Mouse (Mus musculus): ENCODE data around the gene Efcab10. TPM values are rescaled to one million over a fixed set of nuclear protein-coding genes. Genes with fewer than 3 reads are reported as not detected.

The Efcab10 gene
- polyA plus RNA-seq, 1 experiment from 2014 or later: not detected

- Histone ChIP-seq H3K4me3 (ENCODE audit: low read length) (no peak overlapping the region), H3K27ac (ENCODE audit: low read length) (no peak overlapping the region), H3K4me1 (ENCODE audit: control insufficient read depth, insufficient read depth, low read length) (no peaks in the 10 kb centered on the region), H3K4me2 (ENCODE audit: low read depth, low read length) (no peak overlapping the region), H3K27me3 (replicated peaks; ENCODE audit: control insufficient read depth, insufficient read depth, low read length) (no peaks in the 10 kb centered on the region), H3K9me3 (ENCODE audit: control insufficient read depth, low read length) (no peaks in the 10 kb centered on the region), H3K36me3 (ENCODE audit: control insufficient read depth, insufficient read depth, low read length) (no peaks in the 10 kb centered on the region; the same call in 1 of the 2 replicates), H3K9ac (ENCODE audit: low read depth, low read length) (no peak overlapping the region)
- 90% methylated on average over 8 of the region's 8 CpGs for whole genome bisulfite sequencing
- no peak for ATAC-seq
Observed at GRCm38 (mm10) chr12:33364511-33364910, 30.1 kb upstream of the Efcab10 start.

GRCm38 (mm10) chr12:33365133-33365532, 29.5 kb upstream of the Efcab10 start:
- ATAC-seq: no peak
- H3K9ac ChIP-seq (ENCODE audit: low read depth, low read length): no peak overlapping the region
- H3K4me1 ChIP-seq (ENCODE audit: control insufficient read depth, insufficient read depth, low read length): no peaks in the 10 kb centered on the region
- H3K9me3 ChIP-seq (ENCODE audit: control insufficient read depth, low read length): no peaks in the 10 kb centered on the region
- H3K4me3 ChIP-seq (ENCODE audit: low read length): no peak overlapping the region
- WGBS: 84% methylated on average over 8 of the region's 8 CpGs
- H3K4me2 ChIP-seq (ENCODE audit: low read depth, low read length): no peak overlapping the region
- no peaks in the 10 kb centered on the region for H3K36me3 ChIP-seq (ENCODE audit: control insufficient read depth, insufficient read depth, low read length)
- H3K27ac ChIP-seq (ENCODE audit: low read length): no peak overlapping the region
- H3K27me3 ChIP-seq (replicated peaks; ENCODE audit: control insufficient read depth, insufficient read depth, low read length): no peaks in the 10 kb centered on the region

GRCm38 (mm10) chr12:33369555-33369954, 25.1 kb upstream of the Efcab10 start:
- 78% methylated on average over 3 of the region's 3 CpGs for WGBS
- Histone ChIP-seq H3K9me3 (ENCODE audit: control insufficient read depth, low read length) (no peaks in the 10 kb centered on the region), H3K27ac (ENCODE audit: low read length) (no peak overlapping the region), H3K27me3 (replicated peaks; ENCODE audit: control insufficient read depth, insufficient read depth, low read length) (no peaks in the 10 kb centered on the region), H3K36me3 (ENCODE audit: control insufficient read depth, insufficient read depth, low read length) (no peaks in the 10 kb centered on the region), H3K4me3 (ENCODE audit: low read length) (no peak overlapping the region), H3K4me2 (ENCODE audit: low read depth, low read length) (no peak overlapping the region), H3K9ac (ENCODE audit: low read depth, low read length) (no peak overlapping the region), H3K4me1 (ENCODE audit: control insufficient read depth, insufficient read depth, low read length) (no peaks in the 10 kb centered on the region)
- no peak for ATAC-seq

GRCm38 (mm10) chr12:33379624-33380445, 14.8 kb upstream of the Efcab10 start:
- Histone ChIP-seq H3K4me2 (ENCODE audit: low read depth, low read length) (peak overlapping the region; percentile 42), H3K36me3 (ENCODE audit: control insufficient read depth, insufficient read depth, low read length) (no peaks in the 10 kb centered on the region), H3K4me3 (ENCODE audit: low read length) (peak overlapping the region; percentile 39), H3K27me3 (replicated peaks; ENCODE audit: control insufficient read depth, insufficient read depth, low read length) (no peaks in the 10 kb centered on the region), H3K4me1 (ENCODE audit: control insufficient read depth, insufficient read depth, low read length) (no peaks in the 10 kb centered on the region), H3K9ac (ENCODE audit: low read depth, low read length) (peak overlapping the region; percentile 55; the same call in 1 of the 2 replicates), H3K9me3 (ENCODE audit: control insufficient read depth, low read length) (no peaks in the 10 kb centered on the region), H3K27ac (ENCODE audit: low read length) (no peak overlapping the region)
- 20% methylated on average over 22 of the region's 22 CpGs for WGBS
- peak; percentile 84 for ATAC-seq

GRCm38 (mm10) chr12:33388842-33389241, 5.8 kb upstream of the Efcab10 start:
- ATAC-seq: peak; percentile 73
- H3K27me3 ChIP-seq (replicated peaks; ENCODE audit: control insufficient read depth, insufficient read depth, low read length): no peaks in the 10 kb centered on the region
- H3K4me1 ChIP-seq (ENCODE audit: control insufficient read depth, insufficient read depth, low read length): no peaks in the 10 kb centered on the region
- no peak overlapping the region for H3K4me3 ChIP-seq (ENCODE audit: low read length)
- WGBS: 11% methylated on average over 5 of the region's 5 CpGs
- H3K9ac ChIP-seq (ENCODE audit: low read depth, low read length): no peak overlapping the region
- no peak overlapping the region for H3K4me2 ChIP-seq (ENCODE audit: low read depth, low read length)
- H3K27ac ChIP-seq (ENCODE audit: low read length): no peak overlapping the region
- H3K36me3 ChIP-seq (ENCODE audit: control insufficient read depth, insufficient read depth, low read length): no peaks in the 10 kb centered on the region
- H3K9me3 ChIP-seq (ENCODE audit: control insufficient read depth, low read length): no peaks in the 10 kb centered on the region

- Histone ChIP-seq H3K9me3 (ENCODE audit: control insufficient read depth, low read length) (no peaks in the 10 kb centered on the region), H3K27me3 (replicated peaks; ENCODE audit: control insufficient read depth, insufficient read depth, low read length) (no peaks in the 10 kb centered on the region), H3K4me3 (ENCODE audit: low read length) (no peak overlapping the region), H3K4me1 (ENCODE audit: control insufficient read depth, insufficient read depth, low read length) (peaks cover 5% of the 10 kb centered on the region; the same call in 1 of the 2 replicates), H3K4me2 (ENCODE audit: low read depth, low read length) (no peak overlapping the region), H3K9ac (ENCODE audit: low read depth, low read length) (no peak overlapping the region), H3K27ac (ENCODE audit: low read length) (no peak overlapping the region), H3K36me3 (ENCODE audit: control insufficient read depth, insufficient read depth, low read length) (no peaks in the 10 kb centered on the region)
- 69% methylated on average over 2 of the region's 2 CpGs for WGBS
- ATAC-seq: no peak
Observed at GRCm38 (mm10) chr12:33390844-33391560, 3.7 kb upstream of the Efcab10 start.

- no peak for ATAC-seq
- no peaks in the 10 kb centered on the region for H3K36me3 ChIP-seq (ENCODE audit: control insufficient read depth, insufficient read depth, low read length)
- 37% methylated on average over 7 of the region's 7 CpGs for WGBS
- no peaks in the 10 kb centered on the region for H3K4me1 ChIP-seq (ENCODE audit: control insufficient read depth, insufficient read depth, low read length)
- no peak overlapping the region for H3K9ac ChIP-seq (ENCODE audit: low read depth, low read length)
- H3K27ac ChIP-seq (ENCODE audit: low read length): no peak overlapping the region
- no peak overlapping the region for H3K4me2 ChIP-seq (ENCODE audit: low read depth, low read length)
- no peaks in the 10 kb centered on the region for H3K9me3 ChIP-seq (ENCODE audit: control insufficient read depth, low read length)
- no peaks in the 10 kb centered on the region for H3K27me3 ChIP-seq (replicated peaks; ENCODE audit: control insufficient read depth, insufficient read depth, low read length)
- H3K4me3 ChIP-seq (ENCODE audit: low read length): no peak overlapping the region
Observed at GRCm38 (mm10) chr12:33403265-33403693, 8.6 kb downstream of the Efcab10 start.

- Histone ChIP-seq H3K27ac (ENCODE audit: low read length) (no peak overlapping the region), H3K9me3 (ENCODE audit: control insufficient read depth, low read length) (no peaks in the 10 kb centered on the region), H3K9ac (ENCODE audit: low read depth, low read length) (no peak overlapping the region), H3K4me3 (ENCODE audit: low read length) (no peak overlapping the region), H3K4me1 (ENCODE audit: control insufficient read depth, insufficient read depth, low read length) (no peaks in the 10 kb centered on the region), H3K4me2 (ENCODE audit: low read depth, low read length) (no peak overlapping the region), H3K27me3 (replicated peaks; ENCODE audit: control insufficient read depth, insufficient read depth, low read length) (no peaks in the 10 kb centered on the region), H3K36me3 (ENCODE audit: control insufficient read depth, insufficient read depth, low read length) (no peaks in the 10 kb centered on the region)
- WGBS: 73% methylated on average over 5 of the region's 5 CpGs
- ATAC-seq: no peak
Observed at GRCm38 (mm10) chr12:33404996-33405395, 10.3 kb downstream of the Efcab10 start.

GRCm38 (mm10) chr12:33405398-33406026, 10.9 kb downstream of the Efcab10 start:
- no peak overlapping the region for H3K4me3 ChIP-seq (ENCODE audit: low read length)

More at GRCm38 (mm10) chr12:33405398-33406026, 10.9 kb downstream of the Efcab10 start:
- WGBS: 45% methylated on average over 6 of the region's 6 CpGs
- Histone ChIP-seq H3K4me1 (ENCODE audit: control insufficient read depth, insufficient read depth, low read length) (no peaks in the 10 kb centered on the region), H3K27me3 (replicated peaks; ENCODE audit: control insufficient read depth, insufficient read depth, low read length) (no peaks in the 10 kb centered on the region; the same call in 1 of the 2 replicates), H3K9me3 (ENCODE audit: control insufficient read depth, low read length) (no peaks in the 10 kb centered on the region), H3K4me2 (ENCODE audit: low read depth, low read length) (no peak overlapping the region), H3K27ac (ENCODE audit: low read length) (no peak overlapping the region), H3K36me3 (ENCODE audit: control insufficient read depth, insufficient read depth, low read length) (no peaks in the 10 kb centered on the region), H3K9ac (ENCODE audit: low read depth, low read length) (no peak overlapping the region)
- ATAC-seq: no peak
